Mouse (Mus musculus): ENCODE results near the gene Cntnap1.
"Not testable (repeated sequence)": the region's sequence is repeated elsewhere in the genome, so short reads cannot be mapped to it uniquely, and the experiment has no call there.

Gene Cntnap1

GRCm38 (mm10) chr11:101149178-101150105 is 20.9 kb upstream of the Cntnap1 start:
- no peak for DNase-seq (ENCODE audit: low read depth in 1 of 2, low spot score in 2 of 2)

DNA sequence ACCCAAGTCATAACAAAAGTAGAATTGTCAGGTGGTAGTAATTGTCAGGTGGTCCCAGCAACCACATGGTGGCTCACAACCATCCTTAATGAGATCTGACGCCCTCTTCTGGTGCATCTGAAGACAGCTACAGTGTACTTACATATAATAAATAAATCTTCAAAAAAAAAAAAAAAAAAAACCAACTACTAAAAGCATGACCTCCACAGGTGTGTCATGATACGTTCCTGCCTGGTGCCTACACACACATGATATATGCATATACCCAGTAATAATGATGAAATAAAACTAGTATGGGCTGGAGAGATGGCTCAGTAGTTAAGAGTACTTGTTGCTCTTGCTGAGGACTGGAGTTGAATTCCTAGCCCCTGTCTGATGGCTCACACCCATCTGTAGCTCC is 19.3 kb upstream of the Cntnap1 start:
- DNase-seq (ENCODE audit: low read depth in 1 of 2, low spot score in 2 of 2), result no peak

- no peak for DNase-seq (ENCODE audit: low read depth in 1 of 2, low spot score in 2 of 2)
These were observed 17.5 kb upstream of the Cntnap1 start for GRCm38 (mm10) chr11:101152825-101153224.

DNA sequence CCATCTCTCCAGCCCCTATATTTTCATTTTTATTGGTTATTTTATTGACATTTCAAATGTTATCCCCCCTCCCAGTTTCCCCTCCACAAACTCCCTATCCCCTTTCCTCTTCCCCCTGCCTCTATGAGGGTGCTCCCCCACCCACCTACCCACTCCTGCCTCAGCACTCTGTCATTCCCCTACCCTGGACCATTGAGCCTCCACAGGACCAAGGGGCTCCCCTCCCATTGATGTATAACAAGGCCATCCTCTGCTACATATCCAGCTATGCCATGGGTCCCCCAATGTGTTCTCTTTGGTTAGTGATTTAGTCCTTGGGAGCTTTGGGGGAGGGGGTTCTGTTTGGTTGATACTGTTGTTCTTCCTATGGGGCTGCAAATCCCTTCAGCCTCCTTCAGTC is 15.7 kb upstream of the Cntnap1 start:
- DNase-seq (ENCODE audit: low read depth in 1 of 2, low spot score in 2 of 2), result no peak

DNA sequence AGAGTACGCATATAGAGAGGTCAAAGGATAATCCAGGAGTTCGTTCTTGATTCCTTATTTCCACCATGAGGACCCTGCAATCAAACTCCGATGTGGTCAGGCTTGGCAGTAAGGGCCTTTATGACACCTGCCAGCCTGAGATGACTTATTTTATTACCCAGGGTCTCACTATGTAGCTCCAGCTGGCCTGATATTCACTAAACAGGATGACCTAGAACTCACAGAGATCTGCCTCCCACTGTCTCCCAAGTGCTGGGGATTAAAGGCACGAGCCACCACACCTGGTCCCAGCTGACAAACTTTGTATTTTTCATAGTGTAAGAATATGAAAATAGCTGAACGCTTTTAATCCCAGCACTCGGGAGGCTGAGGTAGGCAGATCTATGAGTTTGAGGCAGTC is 15.2 kb upstream of the Cntnap1 start:
- no peak for DNase-seq (ENCODE audit: low read depth in 1 of 2, low spot score in 2 of 2)

- no peak for DNase-seq (ENCODE audit: low read depth in 1 of 2, low spot score in 2 of 2)
These were observed 14.5 kb upstream of the Cntnap1 start, which contains the start of gene Tubg2 for GRCm38 (mm10) chr11:101155728-101156371. Tubg2 (plus strand) TSS chr11:101155907.

DNA sequence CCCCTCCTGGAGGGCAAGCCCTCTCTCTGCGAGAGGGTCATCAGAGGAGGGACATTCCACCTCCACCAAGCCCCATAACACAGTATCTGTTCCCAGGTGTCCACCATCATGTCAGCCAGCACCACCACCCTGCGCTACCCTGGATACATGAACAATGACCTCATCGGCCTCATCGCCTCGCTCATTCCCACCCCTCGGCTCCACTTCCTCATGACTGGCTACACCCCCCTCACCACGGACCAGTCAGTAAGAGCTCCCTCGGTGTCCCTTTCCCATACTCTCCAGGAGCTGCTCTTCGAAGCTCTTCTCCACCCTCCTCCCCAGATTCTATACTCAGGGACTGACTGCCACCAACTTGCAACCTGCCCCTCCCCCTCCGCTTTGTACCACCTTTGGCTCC is 10.2 kb upstream of the Cntnap1 start:
- DNase-seq (ENCODE audit: low read depth in 1 of 2, low spot score in 2 of 2), result not testable (repeated sequence)

DNA sequence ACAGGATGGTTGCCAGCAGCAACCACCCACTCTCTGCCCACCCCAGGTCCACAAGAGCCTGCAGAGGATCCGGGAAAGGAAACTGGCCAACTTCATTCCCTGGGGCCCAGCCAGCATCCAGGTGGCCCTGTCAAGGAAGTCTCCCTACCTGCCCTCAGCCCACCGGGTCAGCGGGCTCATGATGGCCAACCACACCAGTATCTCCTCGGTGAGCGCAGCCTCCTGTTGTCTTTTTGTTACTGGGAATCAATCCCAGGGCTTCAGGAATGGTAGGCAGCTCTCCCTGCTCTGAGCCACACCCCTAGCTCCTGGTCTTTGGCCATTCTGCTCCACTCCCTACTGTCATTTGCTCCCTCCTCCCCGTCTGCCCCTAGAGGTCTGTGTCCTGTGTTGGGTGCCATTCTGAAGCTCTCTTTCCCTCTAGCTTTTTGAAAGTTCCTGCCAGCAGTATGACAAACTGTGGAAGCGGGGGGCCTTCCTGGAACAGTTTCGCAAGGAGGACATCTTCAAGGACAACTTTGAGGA is 9.3 kb upstream of the Cntnap1 start:
- not testable (repeated sequence) for DNase-seq (ENCODE audit: low read depth in 1 of 2, low spot score in 2 of 2)

DNA sequence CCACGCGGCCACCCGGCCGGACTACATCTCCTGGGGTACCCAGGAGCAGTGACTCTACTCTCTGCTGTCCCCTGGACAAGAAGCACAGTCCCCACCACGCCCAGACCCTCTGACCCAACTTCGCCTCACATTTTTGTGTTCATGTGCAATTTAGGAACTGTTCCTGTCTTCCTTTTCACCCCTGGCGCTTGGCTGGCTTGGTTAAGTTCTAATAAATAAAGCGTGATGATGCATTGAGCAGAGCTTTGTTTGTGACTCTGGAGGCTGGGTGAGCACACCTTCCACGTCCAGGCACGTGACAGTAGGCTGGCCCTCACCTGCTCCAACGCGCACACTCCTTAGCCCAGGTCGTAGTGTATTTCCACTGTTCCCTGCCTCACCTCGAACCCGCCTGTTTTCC is 8.8 kb upstream of the Cntnap1 start:
- DNase-seq (ENCODE audit: low read depth in 1 of 2, low spot score in 2 of 2), result no peak

DNA sequence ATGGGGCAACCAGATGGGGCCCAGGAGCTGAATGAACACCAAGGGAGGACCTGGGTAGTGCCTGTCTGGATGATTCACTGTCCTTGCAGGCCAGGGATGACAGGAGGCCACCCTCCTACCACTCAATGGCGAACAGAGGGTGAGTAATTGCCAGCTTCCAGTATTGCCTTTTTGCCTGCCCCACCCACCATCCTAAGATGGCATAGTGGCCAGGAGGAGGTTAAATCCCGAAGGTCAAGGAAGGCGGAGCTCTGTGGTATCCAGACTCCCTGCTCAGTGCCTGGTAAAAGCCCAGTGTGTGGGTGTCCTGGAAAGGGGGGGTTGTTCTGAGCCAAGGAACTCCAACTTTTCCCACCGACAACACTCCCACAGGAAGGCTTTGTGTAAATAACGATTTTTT is 8.0 kb upstream of the Cntnap1 start:
- DNase-seq (ENCODE audit: low read depth in 1 of 2, low spot score in 2 of 2), result no peak

DNA sequence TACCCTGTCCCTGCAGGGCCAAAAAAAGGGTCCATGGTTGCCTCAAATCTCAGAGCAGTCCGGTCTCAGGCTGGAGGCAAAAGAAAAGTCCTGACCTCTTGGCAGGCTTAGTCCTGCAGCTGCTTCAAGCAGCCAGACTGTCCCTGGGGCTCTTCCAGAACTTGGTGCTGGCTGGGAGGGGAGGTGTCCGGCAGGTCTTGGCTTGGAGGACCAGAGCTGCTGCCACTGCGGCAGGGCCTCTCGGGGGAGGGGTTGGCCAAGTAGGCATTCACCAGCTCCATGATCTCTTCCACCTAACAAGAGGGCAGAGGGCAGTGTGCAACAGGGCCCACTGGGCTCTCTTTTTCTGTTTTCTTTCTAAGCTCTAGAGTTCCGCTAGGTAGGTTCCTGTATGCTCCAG is 7.6 kb upstream of the Cntnap1 start:
- no peak for DNase-seq (ENCODE audit: low read depth in 1 of 2, low spot score in 2 of 2)

- DNase-seq (ENCODE audit: low read depth in 1 of 2, low spot score in 2 of 2), result no peak
These were observed 6.6 kb upstream of the Cntnap1 start for GRCm38 (mm10) chr11:101163476-101164350.

DNA sequence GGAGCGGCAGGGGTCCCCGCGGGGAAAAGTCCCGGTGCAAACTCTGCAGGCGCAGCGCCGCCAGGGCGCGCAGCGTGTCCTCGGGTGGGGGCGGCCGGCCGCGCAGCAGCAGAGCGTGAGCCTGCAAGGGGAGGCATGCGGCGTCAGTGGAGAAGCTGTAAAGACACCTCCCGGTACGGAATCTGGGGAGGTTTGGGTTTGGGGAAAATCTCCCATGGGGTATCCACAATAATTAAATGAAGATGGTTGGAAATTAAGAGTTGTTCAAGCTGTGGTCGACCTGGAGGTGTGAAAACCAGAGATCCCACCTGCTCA is 6.0 kb upstream of the Cntnap1 start:
- DNase-seq (ENCODE audit: low read depth in 1 of 2, low spot score in 2 of 2), result no peak

GRCm38 (mm10) chr11:101164677-101165580 is 5.4 kb upstream of the Cntnap1 start:
- no peak for DNase-seq (ENCODE audit: low read depth in 1 of 2, low spot score in 2 of 2)

DNA sequence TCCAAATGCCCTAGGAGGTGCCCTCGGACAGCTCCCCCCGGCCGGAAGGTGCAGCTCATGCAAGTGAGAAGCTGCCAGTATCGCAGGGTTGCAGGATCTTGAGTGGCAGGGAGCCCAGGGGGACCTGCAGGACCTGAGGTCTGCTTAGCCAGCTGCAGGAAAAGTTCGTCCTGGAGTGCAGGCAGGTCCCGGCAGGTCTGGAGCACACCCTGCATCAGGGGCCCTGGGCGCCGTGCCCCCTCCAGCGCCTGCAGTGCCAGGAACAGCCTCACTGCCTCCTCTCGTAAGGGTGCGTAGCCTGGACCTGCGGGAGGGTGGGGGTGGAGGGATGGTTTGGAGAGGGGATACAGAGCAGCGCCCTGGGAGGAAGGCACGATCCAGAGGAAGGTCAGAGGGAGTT is 4.0 kb upstream of the Cntnap1 start:
- no peak for DNase-seq (ENCODE audit: low read depth in 1 of 2, low spot score in 2 of 2)

DNA sequence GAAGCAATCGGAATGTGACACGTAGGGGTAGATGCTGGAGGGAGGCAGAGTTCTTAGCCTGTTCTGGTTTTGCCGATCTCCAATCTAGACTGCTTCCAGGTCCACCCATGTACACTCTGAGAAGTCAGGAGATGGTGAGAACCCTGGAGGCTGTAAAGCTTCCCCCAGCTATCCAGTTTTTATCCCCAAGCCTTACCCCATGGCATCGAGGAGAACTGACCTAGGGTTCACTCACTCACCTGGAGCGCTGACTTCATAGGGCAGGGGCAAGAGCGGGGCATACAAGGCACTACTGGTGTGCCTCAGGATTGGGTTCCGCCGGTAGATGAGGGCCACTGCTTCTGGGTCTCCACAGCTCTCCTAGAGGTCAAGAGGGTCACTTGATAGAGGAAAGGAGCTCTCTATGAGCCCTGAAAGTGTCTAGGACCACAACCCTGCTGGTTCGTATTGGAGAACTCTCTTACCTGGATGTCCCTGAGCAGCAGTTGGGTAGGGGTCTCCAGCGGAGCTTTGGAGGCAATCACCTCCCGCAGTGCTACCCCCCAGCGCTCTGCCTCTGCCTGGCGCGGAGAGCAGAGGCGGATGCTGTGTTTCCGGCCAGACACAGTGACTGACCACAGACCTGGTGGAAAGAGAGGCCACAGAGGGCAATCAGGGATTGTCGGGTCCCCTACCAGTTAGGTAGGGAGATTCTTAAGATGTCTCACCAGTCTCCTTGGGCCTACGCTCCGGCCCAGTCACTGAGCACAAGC is 2.9 kb upstream of the Cntnap1 start:
- no peak for DNase-seq (ENCODE audit: low read depth in 1 of 2, low spot score in 2 of 2)

DNA sequence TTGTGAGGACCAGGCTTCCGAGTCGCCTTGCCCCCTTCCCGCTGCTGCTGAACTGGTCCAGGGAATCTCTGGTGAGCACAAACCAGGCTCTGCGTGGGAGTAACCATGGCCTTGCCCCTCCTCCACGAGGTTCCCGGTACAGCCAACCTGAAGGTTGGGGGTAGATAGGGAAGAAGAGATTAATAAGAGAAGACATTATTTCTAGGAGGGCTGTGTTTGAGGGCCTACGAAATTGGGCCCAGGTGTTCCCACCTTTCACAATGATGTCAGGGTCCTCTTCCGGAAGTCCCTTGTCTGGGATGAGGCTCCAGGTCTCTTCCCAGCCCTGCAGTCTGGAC is 2.4 kb upstream of the Cntnap1 start:
- DNase-seq (ENCODE audit: low read depth in 1 of 2, low spot score in 2 of 2), result no peak

GRCm38 (mm10) chr11:101168301-101168980 is 1.9 kb upstream of the Cntnap1 start:
- DNase-seq (ENCODE audit: low read depth in 1 of 2, low spot score in 2 of 2), result no peak

Measured in monocyte, adult 2 months (primary cell).